Mouse (Mus musculus): ENCODE data around the gene Otos.
A peak's percentile ranks its signal among the peaks of the same experiment; 100 is the strongest.

Gene Otos

GRCm38 (mm10) chr1:92648673-92649072 lies at the start of gene Otos:
TSS of gene Otos (minus strand) at chr1:92648841.
- DNase-seq: peak; percentile 57

GRCm38 (mm10) chr1:92696848-92697247 lies 48.2 kb upstream of the Otos start:
- peak; percentile 70 for DNase-seq

GRCm38 (mm10) chr1:92695751-92696150 lies 47.1 kb upstream of the Otos start:
- no peak for DNase-seq

- no peak for DNase-seq
These were observed 42.7 kb upstream of the Otos start for GRCm38 (mm10) chr1:92691166-92691844.

GRCm38 (mm10) chr1:92686994-92687393 lies 38.4 kb upstream of the Otos start:
- DNase-seq: no peak

- no peak for DNase-seq
These were observed 34.5 kb upstream of the Otos start for GRCm38 (mm10) chr1:92683151-92683550.

- no peak for DNase-seq
These were observed 32.3 kb upstream of the Otos start for GRCm38 (mm10) chr1:92680668-92681603.

GRCm38 (mm10) chr1:92678757-92679156 lies 30.1 kb upstream of the Otos start:
- DNase-seq: no peak

GRCm38 (mm10) chr1:92676676-92676975 lies 28.0 kb upstream of the Otos start:
- DNase-seq: no peak

- peak; percentile 9 for DNase-seq
These were observed 27.5 kb upstream of the Otos start for GRCm38 (mm10) chr1:92675932-92676675.

GRCm38 (mm10) chr1:92673258-92673782 lies 24.7 kb upstream of the Otos start:
- DNase-seq: no peak

GRCm38 (mm10) chr1:92671326-92671725 lies 22.7 kb upstream of the Otos start:
- no peak for DNase-seq

- no peak for DNase-seq
These were observed 20.8 kb upstream of the Otos start for GRCm38 (mm10) chr1:92669430-92669829.

GRCm38 (mm10) chr1:92667106-92667505 lies 18.5 kb upstream of the Otos start:
- no peak for DNase-seq

- no peak for DNase-seq
These were observed 10.8 kb upstream of the Otos start for GRCm38 (mm10) chr1:92659392-92659791.

GRCm38 (mm10) chr1:92657025-92657820 lies 8.6 kb upstream of the Otos start:
- DNase-seq: no peak

GRCm38 (mm10) chr1:92654676-92655075 lies 6.0 kb upstream of the Otos start:
- DNase-seq: no peak

GRCm38 (mm10) chr1:92653179-92653578 lies 4.5 kb upstream of the Otos start:
- DNase-seq: no peak

- no peak for DNase-seq
These were observed 2.8 kb upstream of the Otos start for GRCm38 (mm10) chr1:92651467-92651866.

- DNase-seq: peak; percentile 11
These were observed 444 bp downstream of the Otos start for GRCm38 (mm10) chr1:92648197-92648596.

- peak; percentile 50 for DNase-seq
These were observed 889 bp downstream of the Otos start for GRCm38 (mm10) chr1:92647752-92648151.

GRCm38 (mm10) chr1:92647026-92647425 lies 1.6 kb downstream of the Otos start:
- no peak for DNase-seq

Data from thymus, postnatal 25 days (tissue).